Mouse (Mus musculus) thymus, adult 2 months (tissue): ENCODE results near the gene Psd4. TPM values are rescaled to one million over a fixed set of nuclear protein-coding genes. Genes with fewer than 3 reads are reported as not detected.

Experiments
- DNase-seq: peaks from one replicate; pipeline ENCODE4 v3.0.0; 2021
- H3K27ac ChIP-seq: fragments of 200-500 bp; 2 replicates; pipeline ENCODE4 v1.5.1; 2012; ENCODE audit warnings: low read length, control low read depth; ENCODE audit not compliant: control insufficient read depth, insufficient read depth
- H3K27me3 ChIP-seq: fragments of 200-500 bp; 2 replicates; pipeline ENCODE4 v1.6.1; 2012; ENCODE audit warnings: mild to moderate bottlenecking, low read length, moderate library complexity, mixed read lengths; ENCODE audit not compliant: control insufficient read depth, insufficient read depth
- H3K36me3 ChIP-seq: fragments of 200-500 bp; 2 replicates; pipeline ENCODE4 v1.6.1; 2012; ENCODE audit warnings: mild to moderate bottlenecking, low read length, moderate library complexity; ENCODE audit not compliant: control insufficient read depth, insufficient read depth
- H3K4me1 ChIP-seq: fragments of 200-500 bp; replicated peaks from 2 replicates; pipeline ENCODE4 v1.6.1; 2012; ENCODE audit warnings: low read length; ENCODE audit not compliant: control insufficient read depth, insufficient read depth
- H3K4me3 ChIP-seq: fragments of 200-500 bp; 2 replicates; pipeline ENCODE4 v1.5.1; 2012; ENCODE audit warnings: mild to moderate bottlenecking, low read length, control low read depth, moderate library complexity; ENCODE audit not compliant: control insufficient read depth, insufficient read depth
- CTCF ChIP-seq: fragments of 200-500 bp; IDR thresholded peaks from 2 replicates; pipeline ENCODE4 v1.5.1; 2012; ENCODE audit warnings: mild to moderate bottlenecking, control low read depth, low read length, moderate library complexity, borderline replicate concordance; ENCODE audit not compliant: control insufficient read depth, poor library complexity, insufficient read depth; ENCODE audit errors: extremely low read depth
- POLR2A ChIP-seq: fragments of 200-500 bp; IDR thresholded peaks from 2 replicates; pipeline ENCODE4 v1.6.1; 2012; ENCODE audit warnings: mild to moderate bottlenecking, low read length, control low read depth, moderate library complexity; ENCODE audit not compliant: control insufficient read depth, poor library complexity, insufficient read depth; ENCODE audit errors: extremely low read depth
- WGBS: fragments of 180-500 bp; shearing (Covaris S2); methylation state at CpG from one replicate; pipeline ENCODE4 v1.1.7; 2018; 5-methylcytosine and 5-hydroxymethylcytosine counted together
- polyA plus RNA-seq: library from polyadenylated mRNA; depleted of rRNA; stranded (reverse); fragments of >200 nt; gene quantifications from 2 replicates; pipeline ENCODE4 v1.2.3, GENCODE M21; 2012; rRNA removed

The Psd4 gene
- polyA plus RNA-seq, 1 experiment = 95.6 TPM

DNA sequence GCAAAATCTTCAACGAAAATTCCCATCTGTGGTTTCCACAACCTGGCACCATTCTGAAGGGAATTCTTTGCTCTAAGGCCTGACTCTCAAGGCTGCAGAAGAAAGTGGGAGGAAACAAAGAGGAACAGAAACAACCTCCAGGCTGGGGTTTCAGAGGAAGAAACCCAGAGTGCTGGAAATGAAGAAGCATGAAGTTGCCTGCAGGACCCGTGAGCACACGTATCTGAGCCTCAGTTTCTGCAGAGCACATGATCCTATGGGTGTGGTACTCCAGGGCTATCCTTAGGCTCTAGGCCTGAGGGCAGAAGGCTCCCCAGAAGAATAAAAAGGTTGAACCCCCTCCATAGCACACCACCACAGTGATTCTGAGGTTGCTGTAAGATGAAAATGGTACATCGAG is 89.5 kb downstream of the Psd4 start:
- WGBS = 49% methylated on average over 4 of the region's 4 CpGs
- Histone ChIP-seq H3K4me1 (no peaks in the 10 kb centered on the region), H3K4me3 (no peak overlapping the region), H3K36me3 (no peaks in the 10 kb centered on the region), H3K27ac (no peak overlapping the region), H3K27me3 (0 out of 2 replicates have a peak, but pooled peaks cover 2% of the 10 kb centered on the region)
- no peak for DNase-seq
- TF ChIP-seq POLR2A = no peak
- no peak for TF ChIP-seq CTCF

DNA sequence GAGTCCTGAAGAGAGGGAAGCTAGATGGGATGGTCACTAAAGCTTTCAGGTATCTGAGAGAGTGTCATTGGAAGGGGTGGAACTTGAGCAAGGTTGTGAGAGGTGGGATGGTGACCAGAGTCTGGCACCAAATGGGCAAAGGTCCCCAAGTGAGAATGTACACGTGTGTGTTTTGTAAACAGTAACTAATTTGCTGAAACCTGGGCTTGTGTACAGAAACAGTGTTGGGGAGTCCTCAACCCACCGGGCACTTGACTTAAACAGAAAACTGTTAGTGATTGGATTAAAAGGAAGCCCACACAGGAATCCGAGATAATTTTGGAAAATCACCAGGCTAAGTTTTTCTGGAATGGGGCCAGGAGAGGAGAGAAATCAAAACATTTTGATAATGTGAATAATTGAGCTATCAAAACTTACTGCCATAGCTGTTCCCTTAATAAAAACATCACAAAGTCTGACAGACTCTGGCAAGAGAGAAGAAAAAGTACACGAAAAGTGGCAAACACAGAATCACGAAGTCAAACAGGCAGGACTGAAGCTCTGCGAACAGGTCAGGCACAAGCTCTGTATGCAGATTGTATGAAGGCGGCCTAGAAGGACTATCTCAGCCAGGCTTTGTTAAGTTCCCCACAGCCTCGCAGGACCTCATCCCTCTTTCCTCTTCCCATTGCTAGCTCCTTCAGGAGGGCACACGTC is 92.9 kb downstream of the Psd4 start:
- Histone ChIP-seq H3K27ac (no peak overlapping the region), H3K27me3 (0 out of 2 replicates have a peak, but pooled peaks cover 2% of the 10 kb centered on the region), H3K4me3 (no peak overlapping the region), H3K36me3 (no peaks in the 10 kb centered on the region), H3K4me1 (no peaks in the 10 kb centered on the region)
- TF ChIP-seq POLR2A = no peak
- no peak for TF ChIP-seq CTCF
- 49% methylated on average over 9 of the region's 9 CpGs for WGBS
- DNase-seq = no peak

GRCm38 (mm10) chr2:24460808-24461127 is 93.4 kb downstream of the Psd4 start:
- Histone ChIP-seq H3K27ac (no peak overlapping the region), H3K4me1 (no peaks in the 10 kb centered on the region), H3K4me3 (no peak overlapping the region), H3K27me3 (0 out of 2 replicates have a peak, but pooled peaks cover 2% of the 10 kb centered on the region), H3K36me3 (no peaks in the 10 kb centered on the region)
- DNase-seq = no peak
- TF ChIP-seq CTCF = no peak
- TF ChIP-seq POLR2A = no peak
- 30% methylated on average over 2 of the region's 2 CpGs for WGBS

Other genes starting within 250 kb of the Psd4 start
- not detected in 2 replicates for gene Il1f8, start 214.4 kb upstream of the Psd4 start, polyA plus RNA-seq
- 0.14 and 0.22 TPM in 2 replicates for gene Il1f9, start 181.1 kb upstream of the Psd4 start, polyA plus RNA-seq
- 0.20 and 0.39 TPM in 2 replicates for gene Il1f6, start 152.2 kb upstream of the Psd4 start, polyA plus RNA-seq
- gene Il1f5, start 90.6 kb upstream of the Psd4 start, polyA plus RNA-seq = 0.46 and 0.52 TPM in 2 replicates
- 0.32 and 0.49 TPM in 2 replicates for gene Il1f10, start 76.4 kb upstream of the Psd4 start, polyA plus RNA-seq
- gene Il1rn, start 30.7 kb upstream of the Psd4 start, polyA plus RNA-seq = 8.2 and 9.6 TPM in 2 replicates
- gene Pax8, start 108.0 kb downstream of the Psd4 start, polyA plus RNA-seq = 0.08 and 0.14 TPM in 2 replicates